Mouse (Mus musculus) midbrain, embryonic 15.5 days (tissue): ENCODE measurements around the gene Ccr3. TPM values are rescaled to one million over a fixed set of nuclear protein-coding genes. Genes with fewer than 3 reads are reported as not detected.
"Not testable (repeated sequence)": the region's sequence is repeated elsewhere in the genome, so short reads cannot be mapped to it uniquely, and the experiment has no call there.

ENCODE experiments used
- ATAC-seq: fragments of 200-750 bp; cut with Nextera tagmentation; replicated peaks from 2 replicates; pipeline ENCODE4 v1.8.0; 2017; ENCODE audit warnings: moderate TSS enrichment
- H3K27ac ChIP-seq: fragments of 300-500 bp; sonication (generic); 2 replicates; pipeline ENCODE4 v1.5.1; 2015; ENCODE audit warnings: mild to moderate bottlenecking, inconsistent platforms
- H3K27me3 ChIP-seq: fragments of 300-500 bp; sonication (generic); replicated peaks from 2 replicates; pipeline ENCODE4 v1.6.1; 2015; ENCODE audit warnings: inconsistent platforms
- H3K36me3 ChIP-seq: fragments of 300-500 bp; sonication (generic); replicated peaks from 2 replicates; pipeline ENCODE4 v1.6.1; 2015; ENCODE audit warnings: inconsistent platforms
- H3K4me1 ChIP-seq: fragments of 300-500 bp; sonication (generic); 2 replicates; pipeline ENCODE4 v1.6.1; 2015; ENCODE audit warnings: inconsistent platforms
- H3K4me2 ChIP-seq: fragments of 300-500 bp; sonication (generic); 2 replicates; pipeline ENCODE4 v1.6.1; 2015; ENCODE audit warnings: inconsistent platforms, mild to moderate bottlenecking, moderate library complexity
- H3K4me3 ChIP-seq: fragments of 300-500 bp; sonication (generic); 2 replicates; pipeline ENCODE4 v1.5.1; 2015; ENCODE audit warnings: mild to moderate bottlenecking, inconsistent platforms
- H3K9ac ChIP-seq: fragments of 300-500 bp; sonication (generic); 2 replicates; pipeline ENCODE4 v1.6.1; 2015; ENCODE audit warnings: mild to moderate bottlenecking, inconsistent platforms
- H3K9me3 ChIP-seq: fragments of 300-500 bp; sonication (generic); 2 replicates; pipeline ENCODE4 v1.6.1; 2016; ENCODE audit warnings: inconsistent platforms
- WGBS: fragments of 180-500 bp; shearing (Covaris S2); methylation state at CpG from one replicate; pipeline ENCODE4 v1.1.7; 2015; ENCODE audit warnings: mixed read lengths; 5-methylcytosine and 5-hydroxymethylcytosine counted together
- polyA plus RNA-seq: library from polyadenylated mRNA; unstranded; fragments of >200 nt; fragmentation: Nextera tagmentation; extraction: Ambion mirVana; gene quantifications from 2 replicates; pipeline ENCODE4 v1.2.1, GENCODE M21; 2015

Gene Ccr3
- polyA plus RNA-seq, 1 experiment from 2014 or later, result not detected

GRCm38 (mm10) chr9:124059660-124060352 lies 38.0 kb downstream of the Ccr3 start:
- ATAC-seq, result no peak
- Histone ChIP-seq H3K9me3 (no peaks in the 10 kb centered on the region), H3K4me1 (no peaks in the 10 kb centered on the region), H3K4me3 (no peak overlapping the region), H3K4me2 (no peak overlapping the region), H3K27ac (no peak overlapping the region), H3K27me3 (no peaks in the 10 kb centered on the region), H3K9ac (no peak overlapping the region), H3K36me3 (no peaks in the 10 kb centered on the region)
- WGBS, result 85% methylated on average over 2 of the region's 2 CpGs

- not testable (repeated sequence) for H3K27me3 ChIP-seq, H3K9me3 ChIP-seq, H3K4me3 ChIP-seq, H3K27ac ChIP-seq, ATAC-seq, H3K36me3 ChIP-seq, H3K4me2 ChIP-seq, H3K4me1 ChIP-seq, H3K9ac ChIP-seq
- 61% methylated on average over 3 of the region's 3 CpGs for WGBS
Measured at GRCm38 (mm10) chr9:124061474-124062432, 40.0 kb downstream of the Ccr3 start.

- H3K4me3 ChIP-seq, result no peak overlapping the region
Measured at GRCm38 (mm10) chr9:124066572-124067103, 44.9 kb downstream of the Ccr3 start.

GRCm38 (mm10) chr9:124068098-124069058 lies 46.6 kb downstream of the Ccr3 start:
- no peaks in the 10 kb centered on the region for H3K9me3 ChIP-seq
- ATAC-seq, result no peak
- WGBS, result 57% methylated on average over 2 of the region's 2 CpGs

More at GRCm38 (mm10) chr9:124066572-124067103, 44.9 kb downstream of the Ccr3 start:
- no peak overlapping the region for H3K4me2 ChIP-seq
- no peak for ATAC-seq
- H3K27ac ChIP-seq, result no peak overlapping the region
- no peaks in the 10 kb centered on the region for H3K36me3 ChIP-seq
- H3K9ac ChIP-seq, result no peak overlapping the region
- H3K9me3 ChIP-seq, result no peaks in the 10 kb centered on the region
- no peaks in the 10 kb centered on the region for H3K27me3 ChIP-seq
- no peaks in the 10 kb centered on the region for H3K4me1 ChIP-seq

GRCm38 (mm10) chr9:124071506-124071905 lies 49.7 kb downstream of the Ccr3 start:
- ATAC-seq, result no peak
- H3K27me3 ChIP-seq, result no peaks in the 10 kb centered on the region

More at GRCm38 (mm10) chr9:124068098-124069058, 46.6 kb downstream of the Ccr3 start:
- H3K27me3 ChIP-seq, result no peaks in the 10 kb centered on the region
- H3K36me3 ChIP-seq, result no peaks in the 10 kb centered on the region
- H3K4me2 ChIP-seq, result no peak overlapping the region
- no peaks in the 10 kb centered on the region for H3K4me1 ChIP-seq
- H3K4me3 ChIP-seq, result no peak overlapping the region
- no peak overlapping the region for H3K9ac ChIP-seq
- H3K27ac ChIP-seq, result no peak overlapping the region

GRCm38 (mm10) chr9:124079803-124080202 lies 58.0 kb downstream of the Ccr3 start:
- H3K27ac ChIP-seq, result no peak overlapping the region
- no peaks in the 10 kb centered on the region for H3K36me3 ChIP-seq
- no peaks in the 10 kb centered on the region for H3K4me1 ChIP-seq
- no peaks in the 10 kb centered on the region for H3K27me3 ChIP-seq
- no peak for ATAC-seq
- H3K4me3 ChIP-seq, result no peak overlapping the region
- WGBS, result 50% methylated on average over 4 of the region's 4 CpGs
- no peaks in the 10 kb centered on the region for H3K9me3 ChIP-seq
- no peak overlapping the region for H3K4me2 ChIP-seq
- H3K9ac ChIP-seq, result no peak overlapping the region

More at GRCm38 (mm10) chr9:124071506-124071905, 49.7 kb downstream of the Ccr3 start:
- Histone ChIP-seq H3K4me2 (no peak overlapping the region), H3K36me3 (no peaks in the 10 kb centered on the region), H3K9ac (no peak overlapping the region), H3K9me3 (no peaks in the 10 kb centered on the region), H3K27ac (no peak overlapping the region), H3K4me3 (no peak overlapping the region), H3K4me1 (no peaks in the 10 kb centered on the region)
- WGBS, result 86% methylated on average over 1 of the region's 1 CpGs

GRCm38 (mm10) chr9:124080471-124080870 lies 58.7 kb downstream of the Ccr3 start:
- not testable (repeated sequence) for H3K9ac ChIP-seq, ATAC-seq, H3K4me3 ChIP-seq, H3K27me3 ChIP-seq, H3K4me2 ChIP-seq, H3K36me3 ChIP-seq, H3K4me1 ChIP-seq, H3K9me3 ChIP-seq, H3K27ac ChIP-seq
- WGBS, result 93% methylated on average over 13 of the region's 13 CpGs

Other genes with a start within 250 kb of the Ccr3 start
- 0.19 and 0.23 TPM in 2 replicates for gene Cxcr6, start 215.5 kb upstream of the Ccr3 start, polyA plus RNA-seq
- gene Fyco1, start 170.1 kb upstream of the Ccr3 start, polyA plus RNA-seq, result 18.7 and 19.0 TPM in 2 replicates
- 0.05 and 0.09 TPM in 2 replicates for gene Xcr1, start 159.9 kb upstream of the Ccr3 start, polyA plus RNA-seq
- gene Ccr1, start 53.3 kb upstream of the Ccr3 start, polyA plus RNA-seq, result 0.84 and 1.0 TPM in 2 replicates
- gene Ccr1l1, start 43.6 kb upstream of the Ccr3 start, polyA plus RNA-seq, result not detected in 2 replicates
- 0.26 and 0.32 TPM in 2 replicates for gene Ccr2, start 80.0 kb downstream of the Ccr3 start, polyA plus RNA-seq
- 0.79 and 1.3 TPM in 2 replicates for gene Ccr5, start 99.6 kb downstream of the Ccr3 start, polyA plus RNA-seq